Comparison of ENCODE assay signal across 8 mouse cellular contexts in the genomic region with DNA sequence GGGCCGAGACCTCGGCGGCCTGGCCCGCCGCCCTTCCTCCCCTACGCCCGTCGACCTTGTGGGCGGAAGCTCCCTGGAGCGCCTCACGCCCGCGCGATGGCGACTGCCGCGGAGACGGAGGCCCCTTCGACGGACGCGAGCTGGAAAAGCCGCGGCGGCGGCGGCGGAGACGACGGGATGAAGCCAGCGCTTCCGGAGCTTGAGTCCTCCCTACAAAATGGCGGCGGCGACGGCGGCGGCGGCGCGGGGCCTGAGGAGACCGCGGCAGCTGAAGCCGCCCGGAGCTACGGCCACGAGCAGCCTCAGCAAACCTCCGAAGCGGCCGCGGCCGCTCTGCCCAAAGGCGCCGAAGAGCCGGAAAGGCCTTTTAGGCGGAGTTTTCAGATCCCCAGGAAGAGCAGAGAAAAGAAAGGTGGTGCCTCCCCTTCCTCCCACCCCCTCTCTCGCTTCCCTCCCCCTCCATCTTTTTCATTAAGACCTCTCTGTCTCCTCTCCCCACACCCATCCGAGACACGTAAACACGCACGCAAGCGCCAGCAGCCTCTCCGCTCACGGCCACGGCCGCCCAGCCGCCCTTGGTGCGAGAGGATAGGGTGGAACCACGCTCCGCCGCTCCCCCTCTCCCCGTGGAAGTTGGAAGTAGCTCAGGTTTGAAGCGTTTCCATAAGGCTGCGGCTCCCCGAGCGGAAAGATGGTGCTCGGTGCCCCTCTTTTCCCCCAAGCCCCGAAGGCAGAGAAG. TPM values are rescaled to one million over a fixed set of nuclear protein-coding genes. Genes with fewer than 3 reads are reported as not detected.
DNase-seq lines count a peak whose midpoint lies in the region; ATAC-seq and TF ChIP-seq lines count a peak whose summit lies in the region.

No protein-coding gene starts in this region.

- H3K4me3 ChIP-seq in hindbrain, embryonic 14.5 days (replicated peaks; ENCODE audit: low read length) = peak overlapping the region; percentile 70
- H3K4me3 ChIP-seq in macrophage (ENCODE audit: inconsistent target) = peak overlapping the region; percentile 56

- H3K27me3 ChIP-seq in Patski = no peaks in the 10 kb centered on the region
- H3K27me3 ChIP-seq in hindbrain, embryonic 14.5 days (ENCODE audit: control insufficient read depth, insufficient read depth, low read length) = no peaks in the 10 kb centered on the region

- no peak for TF ChIP-seq CTCF in Patski (IDR thresholded peaks at IDR 0.05)

- H3K27ac ChIP-seq in hindbrain, embryonic 14.5 days = peak overlapping the region; percentile 99
- peak overlapping the region; percentile 54 for H3K27ac ChIP-seq in macrophage

- peaks cover 47% of the 10 kb centered on the region for H3K79me2 ChIP-seq in macrophage (ENCODE audit: inconsistent target)

- peaks cover 20% of the 10 kb centered on the region for H3K36me3 ChIP-seq in hindbrain, embryonic 14.5 days (replicated peaks; ENCODE audit: control insufficient read depth, insufficient read depth)
- H3K36me3 ChIP-seq in macrophage (ENCODE audit: inconsistent target) = no peaks in the 10 kb centered on the region

- CTCF ChIA-PET in Patski (lab: Charles Lee) = interaction anchor here (0.8 to 2.0 kb wide), 3 partner anchors 55 to 400 kb away, joined by 3 to 6 read pairs (median 3); no protein-coding TSS in a partner anchor

- in situ Hi-C loops in Patski (cut with MboI; ENCODE audit: low pct_unique_long_range_greater_than_20kb) = no loop called here

- POLR2A ChIA-PET in Patski (lab: Charles Lee) = interaction anchor here (0.6 to 1.2 kb wide), 5 partner anchors 13 to 94 kb away, joined by 3 to 4 read pairs (median 3); no protein-coding TSS in a partner anchor

- 1% methylated on average over 68 of the region's 78 CpGs for WGBS in hindbrain, embryonic 14.5 days
- 1% methylated on average over 69 of the region's 78 CpGs for WGBS in macrophage (ENCODE audit: missing documents)

- peaks cover 9% of the 10 kb centered on the region for H3K4me1 ChIP-seq in hindbrain, embryonic 14.5 days (replicated peaks; ENCODE audit: control insufficient read depth, insufficient read depth, low read length)

- H3K9ac ChIP-seq in hindbrain, embryonic 14.5 days = peak overlapping the region; percentile 90

- peaks cover 19% of the 10 kb centered on the region; the same call in 1 of the 2 replicates for H3K9me3 ChIP-seq in hindbrain, embryonic 14.5 days (ENCODE audit: control insufficient read depth, low read length)

- DNase-seq in Patski (ENCODE audit: low read depth, low spot score) = peak; percentile 24
- peak; percentile 93 to 95 for DNase-seq in cerebellum, postnatal 10 days
- DNase-seq in frontal cortex, postnatal 14 days (ENCODE audit: low spot score in 2 of 2) = peak; percentile 75 to 78
- peak; percentile 79 for DNase-seq in hindbrain, embryonic 14.5 days (ENCODE audit: low spot score)
- peak; percentile 79 to 89 for DNase-seq in left cerebral cortex, adult 18-20 months (ENCODE audit: low spot score in 2 of 2)
- peak; percentile 89 for DNase-seq in right cerebral cortex, adult 18-20 months
- DNase-seq in urinary bladder, postnatal 10 days (ENCODE audit: low spot score) = peak; percentile 56

- H3K4me2 ChIP-seq in hindbrain, embryonic 14.5 days (replicated peaks) = peak overlapping the region; percentile 73

- ATAC-seq in Patski = peak; percentile 86
- ATAC-seq in hindbrain, embryonic 14.5 days (ENCODE audit: low FRiP score) = peak; percentile 93

RNA-seq across cellular contexts. Expression of a gene that starts 0.5 kb away (rescaled TPM):
- polyA plus RNA-seq in Patski (2021) (11.7 TPM), macrophage (2018) (10.1 to 15.1 TPM (median 14.4 TPM) in 3 replicates)
- polyA plus RNA-seq in hindbrain, embryonic 14.5 days (2014; fragmentation: Nextera tagmentation; extraction: Ambion mirVana) = 14.0 and 18.3 TPM in 2 replicates
- 10 to 100 TPM; 25.3 to 26.9 TPM for total RNA-seq in left cerebral cortex, adult 18-20 months (2021)
- total RNA-seq in macrophage (2018; cell fraction: chromatin; rRNA removed) = 100 to 1,000 TPM in 18 of 26 experiments, 10 to 100 TPM in 8; 51.0 to 191 (median 118) TPM
- total RNA-seq in macrophage (2018; cell fraction: cytosol; rRNA removed) = 10 to 100 TPM in 24 of 26 experiments, 1 to 10 TPM in 2; 7.1 to 26.6 (median 18.3) TPM
- total RNA-seq in macrophage (2018; cell fraction: nucleus; rRNA removed) = 100 to 1,000 TPM in 9 of 26 experiments, 10 to 100 TPM in 17; 41.0 to 154 (median 87.7) TPM

Comparison
In these comparisons a context has a peak if more than half of its experiments do, and no peak if none do; other contexts are left out.
1. Peak in every context shown above with its lines: DNase-seq, ATAC-seq, H3K4me3 ChIP-seq and H3K27ac ChIP-seq.
2. DNase-seq: peak in every context shown above with its lines; median percentile 94 in cerebellum, postnatal 10 days; 89 in right cerebral cortex, adult 18-20 months; 84 in left cerebral cortex, adult 18-20 months; 79 in hindbrain, embryonic 14.5 days; 76 in frontal cortex, postnatal 14 days; 56 in urinary bladder, postnatal 10 days; 24 in Patski.